Mouse (Mus musculus) limb, embryonic 13.5 days (tissue): ENCODE measurements around the gene Olfr301. TPM values are rescaled to one million over a fixed set of nuclear protein-coding genes. Genes with fewer than 3 reads are reported as not detected.

Experiments
- ATAC-seq: fragments of 200-750 bp; cut with Nextera tagmentation; 2 replicates; pipeline ENCODE4 v1.8.0; 2017; ENCODE audit warnings: low read depth, moderate number of reproducible peaks, moderate TSS enrichment; ENCODE audit not compliant: low FRiP score
- H3K27ac ChIP-seq: fragments of 300-500 bp; sonication (generic); 2 replicates; pipeline ENCODE4 v1.5.1; 2015; ENCODE audit warnings: inconsistent platforms, mild to moderate bottlenecking, moderate library complexity
- H3K27me3 ChIP-seq: fragments of 300-500 bp; sonication (generic); 2 replicates; pipeline ENCODE4 v1.6.1; 2015; ENCODE audit warnings: mild to moderate bottlenecking, inconsistent platforms
- H3K36me3 ChIP-seq: fragments of 300-500 bp; sonication (generic); 2 replicates; pipeline ENCODE4 v1.6.1; 2015; ENCODE audit warnings: inconsistent platforms, mild to moderate bottlenecking, moderate library complexity
- H3K4me1 ChIP-seq: fragments of 300-500 bp; sonication (generic); 2 replicates; pipeline ENCODE4 v1.6.1; 2015; ENCODE audit warnings: inconsistent platforms
- H3K4me2 ChIP-seq: fragments of 300-500 bp; sonication (generic); replicated peaks from 2 replicates; pipeline ENCODE4 v1.6.1; 2015; ENCODE audit warnings: inconsistent platforms, mild to moderate bottlenecking, moderate library complexity
- H3K4me3 ChIP-seq: fragments of 300-500 bp; sonication (generic); 2 replicates; pipeline ENCODE4 v1.5.1; 2015; ENCODE audit warnings: moderate library complexity, mild to moderate bottlenecking, inconsistent platforms
- H3K9ac ChIP-seq: fragments of 300-500 bp; sonication (generic); 2 replicates; pipeline ENCODE4 v1.6.1; 2015; ENCODE audit warnings: mild to moderate bottlenecking, inconsistent platforms
- H3K9me3 ChIP-seq: fragments of 300-500 bp; sonication (generic); 2 replicates; pipeline ENCODE4 v1.6.1; 2016; ENCODE audit warnings: inconsistent platforms
- WGBS: fragments of 180-500 bp; shearing (Covaris S2); methylation state at CpG from one replicate; pipeline ENCODE4 v1.1.7; 2015; 5-methylcytosine and 5-hydroxymethylcytosine counted together
- polyA plus RNA-seq: library from polyadenylated mRNA; unstranded; fragments of >200 nt; fragmentation: Nextera tagmentation; extraction: Ambion mirVana; gene quantifications from 2 replicates; pipeline ENCODE4 v1.2.1, GENCODE M21; 2015

Olfr301 gene
- polyA plus RNA-seq, result not detected in 2 replicates

DNA sequence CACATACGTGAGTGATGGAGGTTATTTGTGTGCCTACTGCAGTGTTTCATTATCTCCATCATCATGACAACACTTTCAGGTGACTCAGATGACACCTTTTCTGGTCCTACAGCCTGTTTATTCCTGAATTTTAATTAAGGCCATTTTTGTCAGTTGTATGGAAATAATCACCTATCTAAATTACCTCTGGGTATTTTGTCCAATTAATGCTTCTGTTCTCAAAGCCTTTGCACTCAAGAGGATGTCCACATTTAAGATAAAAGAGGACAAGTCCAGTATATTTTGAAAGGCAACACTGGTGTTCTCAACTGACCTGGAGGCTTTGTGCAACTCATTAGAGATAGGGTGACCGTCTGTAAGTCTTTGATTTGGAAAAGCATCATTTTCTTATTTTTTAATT, at the start of gene Olfr301:
Gene Olfr301 (plus strand): TSS at position 301 of the 400 bp plus-strand sequence.
- 76% methylated on average over 2 of the region's 2 CpGs for WGBS
- Histone ChIP-seq H3K4me1 (no peaks in the 10 kb centered on the region), H3K4me3 (no peak within 1 kb of the TSS), H3K9me3 (no peaks in the 10 kb centered on the region), H3K36me3 (no peaks in the 10 kb centered on the region), H3K27ac (no peak within 1 kb of the TSS), H3K4me2 (no peak within 1 kb of the TSS), H3K27me3 (no peaks in the 10 kb centered on the region), H3K9ac (no peak within 1 kb of the TSS)
- no peak for ATAC-seq

DNA sequence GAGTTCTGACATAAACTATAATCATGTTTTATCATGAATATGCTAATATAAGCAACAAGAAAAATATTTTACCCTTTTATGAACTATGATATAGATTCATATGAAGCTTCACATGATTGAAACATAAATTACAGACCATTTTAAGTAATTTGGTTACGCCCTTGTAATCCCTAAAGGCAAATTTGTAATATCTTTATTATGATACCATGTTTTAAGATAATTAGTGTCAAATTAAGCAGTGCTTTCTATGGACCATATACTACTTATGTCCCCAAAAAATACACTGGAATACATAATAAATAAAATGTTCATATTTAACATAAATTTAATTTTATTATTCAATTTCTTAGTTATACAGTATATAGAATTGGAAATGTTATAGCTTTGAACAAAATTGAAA, 36.8 kb upstream of the Olfr301 start, which contains the start of gene Olfr305:
Gene Olfr305 (minus strand): TSS at position 101 of the 400 bp plus-strand sequence.
- H3K27me3 ChIP-seq, result no peaks in the 10 kb centered on the region
- H3K4me1 ChIP-seq, result no peaks in the 10 kb centered on the region
- no peak within 1 kb of the TSS for H3K9ac ChIP-seq
- H3K27ac ChIP-seq, result no peak within 1 kb of the TSS
- no peaks in the 10 kb centered on the region for H3K36me3 ChIP-seq
- H3K4me3 ChIP-seq, result no peak within 1 kb of the TSS
- H3K9me3 ChIP-seq, result no peaks in the 10 kb centered on the region
- 86% methylated on average over 1 of the region's 1 CpGs for WGBS
- no peak within 1 kb of the TSS for H3K4me2 ChIP-seq
- ATAC-seq, result no peak

DNA sequence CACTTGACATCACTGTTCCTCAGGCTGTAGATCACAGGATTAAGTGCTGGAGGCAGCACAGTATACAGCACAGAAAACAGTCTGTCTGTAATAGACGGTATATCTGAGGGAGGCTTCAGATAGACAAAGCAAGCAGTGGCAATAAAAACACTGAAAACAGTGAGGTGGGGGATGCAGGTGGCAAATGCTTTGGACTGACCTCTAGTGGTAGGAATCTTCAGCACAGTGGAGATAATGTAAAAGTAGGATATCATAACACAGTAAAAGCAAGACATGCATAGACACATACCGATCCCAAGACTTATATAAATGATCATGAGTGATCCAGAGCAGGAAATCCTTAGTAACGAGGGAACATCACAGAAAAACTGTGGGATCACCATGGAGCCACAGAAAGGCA, 17.9 kb upstream of the Olfr301 start:
- Histone ChIP-seq H3K36me3 (no peaks in the 10 kb centered on the region), H3K9ac (no peak overlapping the region), H3K4me2 (no peak overlapping the region), H3K27ac (no peak overlapping the region), H3K4me3 (no peak overlapping the region), H3K27me3 (no peaks in the 10 kb centered on the region), H3K4me1 (no peaks in the 10 kb centered on the region), H3K9me3 (no peaks in the 10 kb centered on the region)
- ATAC-seq, result no peak
- 75% methylated on average over 3 of the region's 3 CpGs for WGBS

DNA sequence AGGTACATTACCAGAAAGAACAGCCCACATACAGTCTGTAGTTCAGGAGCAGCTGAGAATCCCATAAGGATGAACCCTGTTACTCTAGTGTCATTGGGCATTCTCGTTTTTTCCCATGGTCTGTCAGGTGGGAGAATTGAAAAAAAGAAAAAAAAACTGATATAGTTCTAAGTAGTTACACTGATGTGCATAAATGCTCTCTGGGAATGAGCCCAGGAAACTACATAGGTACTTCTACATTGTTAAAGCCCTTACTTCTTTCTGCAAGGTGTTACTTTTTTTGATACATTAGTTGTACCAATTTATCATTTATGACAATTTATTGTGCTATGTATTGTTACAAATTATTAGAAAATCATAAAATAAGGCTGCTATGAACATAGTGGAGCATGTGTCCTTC, 17.1 kb upstream of the Olfr301 start, which contains the start of gene Olfr304:
Gene Olfr304 (minus strand): TSS at position 101 of the 400 bp plus-strand sequence.
- no peak within 1 kb of the TSS for H3K4me2 ChIP-seq
- no peak within 1 kb of the TSS for H3K9ac ChIP-seq
- H3K27me3 ChIP-seq, result no peaks in the 10 kb centered on the region
- no peak within 1 kb of the TSS for H3K27ac ChIP-seq
- no peaks in the 10 kb centered on the region for H3K9me3 ChIP-seq
- no peak for ATAC-seq
- no peaks in the 10 kb centered on the region for H3K4me1 ChIP-seq
- H3K36me3 ChIP-seq, result no peaks in the 10 kb centered on the region
- WGBS, result 69% methylated on average over 1 of the region's 1 CpGs
- H3K4me3 ChIP-seq, result no peak within 1 kb of the TSS

DNA sequence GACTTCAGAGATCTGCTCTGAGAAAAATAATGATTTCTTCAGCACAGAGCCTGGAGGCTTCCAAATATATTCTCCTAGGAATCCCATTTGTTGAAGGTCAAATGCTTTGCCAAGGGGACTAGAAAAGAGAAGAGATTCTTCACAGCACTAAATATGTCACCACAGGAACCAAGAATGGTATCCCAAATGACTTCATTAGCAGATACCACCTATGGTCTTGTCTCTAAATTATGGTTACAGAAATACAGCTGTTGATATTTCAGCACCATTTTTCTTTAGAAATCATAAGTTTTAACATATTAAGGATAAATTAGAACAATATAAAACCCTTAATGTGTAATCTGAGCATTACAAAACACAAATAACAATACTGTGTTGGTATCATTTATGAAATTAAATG, 6.0 kb upstream of the Olfr301 start, which contains the start of gene Olfr303:
Gene Olfr303 (minus strand): TSS at position 101 of the 400 bp plus-strand sequence.
- Histone ChIP-seq H3K4me1 (no peaks in the 10 kb centered on the region), H3K27me3 (no peaks in the 10 kb centered on the region), H3K27ac (no peak within 1 kb of the TSS), H3K4me3 (no peak within 1 kb of the TSS), H3K9me3 (no peaks in the 10 kb centered on the region), H3K36me3 (no peaks in the 10 kb centered on the region), H3K9ac (no peak within 1 kb of the TSS), H3K4me2 (no peak within 1 kb of the TSS)
- no peak for ATAC-seq

DNA sequence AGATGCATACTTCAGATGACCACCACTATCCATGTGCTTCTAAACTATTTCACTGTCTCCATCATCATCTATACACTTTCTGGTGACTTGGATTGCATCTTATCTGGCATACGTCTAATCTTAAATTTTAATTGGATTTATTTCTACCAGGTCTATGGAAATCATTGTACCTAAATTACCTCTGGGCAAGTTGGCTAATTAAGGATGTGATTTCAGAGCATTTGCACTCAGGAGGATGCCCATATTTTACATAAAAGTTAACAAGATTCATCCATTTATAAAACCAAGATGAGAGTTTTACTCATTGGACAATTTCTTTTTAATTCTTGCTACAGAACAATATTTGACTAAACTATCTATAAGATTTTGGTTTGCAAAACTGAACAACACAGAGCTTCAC, 56.0 kb downstream of the Olfr301 start, which contains the start of gene Olfr299:
Gene Olfr299 (plus strand): TSS at position 301 of the 400 bp plus-strand sequence.
- Histone ChIP-seq H3K9ac (no peak within 1 kb of the TSS), H3K27me3 (no peaks in the 10 kb centered on the region), H3K27ac (no peak within 1 kb of the TSS), H3K4me1 (no peaks in the 10 kb centered on the region), H3K4me3 (no peak within 1 kb of the TSS), H3K36me3 (no peaks in the 10 kb centered on the region), H3K9me3 (no peaks in the 10 kb centered on the region), H3K4me2 (no peak within 1 kb of the TSS)
- ATAC-seq, result no peak
- WGBS, result 86% methylated on average over 1 of the region's 1 CpGs

Other genes starting within 250 kb of the Olfr301 start
- gene Vmn2r75, start 232.1 kb upstream of the Olfr301 start, polyA plus RNA-seq, result not detected in 2 replicates
- not detected in 2 replicates for gene Vmn2r76, start 157.5 kb upstream of the Olfr301 start, polyA plus RNA-seq
- not detected in 2 replicates for gene Olfr310, start 126.7 kb upstream of the Olfr301 start, polyA plus RNA-seq
- not detected in 2 replicates for gene Olfr309, start 90.1 kb upstream of the Olfr301 start, polyA plus RNA-seq
- gene Olfr308, start 78.2 kb upstream of the Olfr301 start, polyA plus RNA-seq, result not detected in 2 replicates
- not detected in 2 replicates for gene Olfr307, start 66.3 kb upstream of the Olfr301 start, polyA plus RNA-seq
- not detected in 2 replicates for gene Olfr305, start 36.9 kb upstream of the Olfr301 start, polyA plus RNA-seq
- gene Olfr304, start 17.2 kb upstream of the Olfr301 start, polyA plus RNA-seq, result not detected in 2 replicates
- not detected in 2 replicates for gene Olfr303, start 6.1 kb upstream of the Olfr301 start, polyA plus RNA-seq
- gene Olfr299, start 56.1 kb downstream of the Olfr301 start, polyA plus RNA-seq, result not detected in 2 replicates
- not detected in 2 replicates for gene Olfr298, start 88.6 kb downstream of the Olfr301 start, polyA plus RNA-seq
- gene Olfr297, start 116.1 kb downstream of the Olfr301 start, polyA plus RNA-seq, result not detected in 2 replicates
- gene Olfr295, start 180.0 kb downstream of the Olfr301 start, polyA plus RNA-seq, result not detected in 2 replicates
- gene Olfr294, start 212.8 kb downstream of the Olfr301 start, polyA plus RNA-seq, result not detected in 2 replicates
- gene Olfr293, start 245.2 kb downstream of the Olfr301 start, polyA plus RNA-seq, result not detected in 2 replicates